Mouse (Mus musculus) mature B cell (primary cell): ENCODE data around the gene Nuak1.

Experiments
- in situ Hi-C: fragments of 300-500 bp; cut with MboI; formaldehyde crosslinking; loops from 2 replicates; pipeline ENCODE4 v1.14.3; 2019

Nuak1 gene

DNA sequence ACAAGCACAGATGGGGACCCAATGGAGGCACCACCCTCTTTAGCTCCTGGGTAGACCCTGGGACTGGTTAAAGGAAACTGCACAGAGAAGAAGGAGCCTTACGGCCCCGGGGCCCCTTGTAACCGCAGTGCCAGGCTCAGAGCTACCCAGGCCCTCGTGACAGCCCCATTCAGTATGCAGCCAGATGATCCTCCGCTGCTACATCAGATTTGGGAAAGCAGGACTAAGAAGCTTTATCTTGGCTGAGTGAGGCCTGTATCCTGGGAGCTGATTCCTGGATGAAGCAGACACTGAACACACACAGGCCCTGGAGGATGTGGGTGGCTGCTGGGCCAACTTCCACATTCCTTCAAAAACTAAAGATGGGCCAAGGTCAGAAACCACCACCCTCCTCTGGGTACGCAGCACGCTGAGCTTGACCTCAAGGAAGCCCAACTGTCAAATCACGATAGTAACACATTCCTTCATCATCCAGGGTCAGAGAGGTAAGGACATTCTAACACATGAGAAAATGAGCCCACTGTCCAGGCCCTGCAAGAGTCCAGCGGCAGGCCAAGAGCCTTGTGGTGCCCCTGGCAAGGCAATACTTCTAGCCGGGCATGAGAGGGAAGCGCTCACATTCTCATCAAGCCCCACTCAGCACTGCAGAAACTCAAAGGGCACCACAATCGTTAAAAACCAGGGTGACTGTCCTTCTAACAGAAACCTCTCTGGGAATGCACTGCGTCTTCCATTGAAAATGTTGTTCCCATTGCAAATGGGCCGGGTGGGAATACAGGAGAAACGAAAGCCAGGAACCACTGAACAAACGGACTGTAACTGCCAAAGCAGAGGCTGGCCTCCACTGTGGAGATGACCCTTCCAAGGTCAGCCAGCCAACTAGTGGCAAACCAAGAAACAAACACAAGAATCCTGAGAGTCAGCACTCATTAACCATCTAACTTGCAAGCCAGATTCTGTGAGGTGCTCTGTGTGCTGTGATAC, 29.0 kb downstream of the Nuak1 start:
- in situ Hi-C loops: no loop called here

DNA sequence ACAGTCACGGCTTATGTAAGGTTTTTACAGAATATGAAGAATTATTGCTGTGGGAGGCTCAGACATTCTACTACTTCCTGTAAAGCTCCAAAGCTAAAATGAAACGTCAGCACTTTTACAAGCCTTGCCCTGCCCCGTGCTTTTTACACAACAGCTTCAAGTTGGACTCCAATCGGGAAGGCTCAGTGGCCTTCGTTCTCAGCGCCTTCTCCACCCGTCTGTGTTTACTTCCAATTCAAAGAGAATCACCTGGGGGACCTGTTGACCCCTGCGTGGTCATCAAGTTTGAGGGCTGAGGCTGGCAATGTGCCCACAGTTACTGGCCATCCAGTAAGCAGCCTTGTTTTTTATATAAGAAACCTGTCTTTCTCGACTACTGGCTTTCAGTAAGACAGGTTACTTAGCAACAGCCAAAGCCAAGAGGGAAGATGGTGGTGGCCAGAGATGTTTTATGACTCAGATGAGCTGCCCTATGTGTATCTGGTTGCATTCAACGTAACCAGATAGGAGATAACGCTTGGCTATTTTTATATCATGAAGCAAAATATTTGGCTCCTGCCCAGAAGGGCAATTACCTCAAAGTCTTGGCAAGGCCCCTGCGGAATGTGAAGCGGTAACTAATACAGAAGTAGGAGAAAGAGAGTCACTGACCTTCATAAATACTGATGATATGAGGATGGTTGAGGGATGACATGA, 31.3 kb downstream of the Nuak1 start:
- in situ Hi-C loops: no loop called here

DNA sequence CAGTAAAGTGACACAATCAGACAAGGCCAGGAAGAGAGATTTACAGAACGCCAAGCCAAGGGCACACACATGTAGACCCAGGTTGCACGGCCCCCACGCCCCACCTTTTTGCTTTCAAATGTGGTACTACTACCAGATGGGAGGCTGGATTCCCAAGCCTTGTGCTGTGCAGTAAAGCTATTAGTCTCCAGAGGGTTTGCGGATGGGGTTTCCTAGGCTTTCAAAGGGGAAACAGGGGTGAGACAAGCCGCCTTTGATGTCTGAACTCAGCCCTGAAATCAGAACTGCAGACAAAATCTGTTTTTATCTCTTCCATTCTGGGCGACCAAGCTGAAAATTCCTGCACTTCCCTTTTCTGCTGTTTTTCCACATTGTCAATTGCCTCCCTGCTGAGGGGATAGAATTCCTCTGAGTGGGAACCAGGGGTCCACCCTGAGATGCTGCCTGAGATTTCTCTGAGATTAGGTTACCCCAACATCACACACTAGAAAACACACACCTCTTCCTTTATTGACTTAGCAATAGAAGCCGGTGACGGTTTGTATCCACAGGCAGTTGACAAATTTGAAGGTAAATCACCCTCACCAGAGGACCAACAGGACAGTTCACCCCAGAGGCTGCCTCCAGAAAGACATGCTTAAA, 35.1 kb downstream of the Nuak1 start:
- in situ Hi-C loops: no loop called here

DNA sequence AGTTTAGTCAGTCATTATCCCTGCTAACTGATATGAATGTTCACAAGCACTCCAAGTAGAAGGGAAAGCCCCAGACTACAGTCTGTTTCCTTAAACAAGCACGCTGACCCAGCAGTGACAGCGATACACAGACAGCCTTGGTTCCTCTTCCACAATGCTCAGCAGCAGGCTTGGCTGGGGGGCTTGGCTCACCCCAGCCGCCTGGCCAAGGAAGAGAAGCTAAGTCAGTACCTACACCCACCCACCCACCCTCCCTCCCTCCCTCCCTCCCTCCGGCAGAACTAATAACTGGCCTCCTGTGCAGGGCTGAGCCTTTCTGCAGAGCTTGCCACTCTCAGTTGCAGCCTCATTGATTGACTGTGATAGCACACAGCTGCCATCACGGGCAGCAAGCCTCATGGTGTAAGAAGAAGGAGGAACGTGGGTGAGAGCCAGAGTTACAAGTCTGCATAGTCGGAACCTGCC, 38.5 kb downstream of the Nuak1 start:
- in situ Hi-C loops: no loop called here

DNA sequence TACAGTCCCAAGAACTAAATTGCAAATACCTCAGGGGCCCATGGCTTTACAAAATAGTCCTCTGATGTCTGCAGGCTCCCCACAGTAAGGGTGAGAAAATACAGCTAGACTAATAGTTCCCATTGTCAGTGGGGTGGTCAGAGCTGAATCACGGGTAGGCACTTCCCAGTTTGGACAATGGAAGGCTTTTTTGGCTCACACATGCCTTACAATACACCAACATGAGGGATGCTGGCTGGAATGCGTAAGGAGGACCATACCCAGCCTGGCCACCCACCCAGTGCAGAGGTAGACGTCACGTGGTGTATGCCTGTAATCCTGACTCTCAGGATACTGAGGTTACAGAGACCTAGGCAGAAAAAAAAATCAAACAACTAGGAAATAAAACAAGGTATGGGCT, 39.2 kb downstream of the Nuak1 start:
- in situ Hi-C loops: no loop called here

DNA sequence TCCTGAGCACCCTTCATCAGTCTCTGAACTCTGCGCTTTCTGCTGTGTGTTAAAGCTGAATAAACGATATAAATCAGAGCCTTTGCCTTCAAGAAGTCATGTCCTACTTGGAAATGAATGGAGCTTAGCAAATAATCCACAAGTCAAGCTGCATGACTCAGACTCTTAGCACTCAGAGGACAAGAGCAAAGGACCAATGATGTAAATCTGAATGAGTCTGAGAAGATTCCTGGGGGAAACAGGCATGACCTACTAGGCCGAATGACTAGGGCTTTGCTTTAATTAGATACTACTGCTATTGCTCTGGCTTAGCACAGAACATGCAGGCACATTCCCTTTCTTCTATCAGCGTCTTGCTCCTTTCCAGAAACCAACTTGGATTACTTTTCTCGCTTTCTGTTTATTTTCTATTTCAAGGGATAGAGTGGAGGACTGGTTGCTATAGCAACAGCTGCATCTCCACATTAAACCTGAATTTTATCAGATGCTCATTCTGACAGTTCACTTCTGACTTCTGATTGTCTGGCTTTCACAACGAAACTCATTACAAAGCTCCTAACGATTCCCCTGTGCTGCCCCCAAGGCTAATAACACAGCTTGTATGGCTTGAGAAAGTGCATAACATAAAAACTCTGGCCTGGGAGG, 40.2 kb downstream of the Nuak1 start:
- in situ Hi-C loops: no loop called here

DNA sequence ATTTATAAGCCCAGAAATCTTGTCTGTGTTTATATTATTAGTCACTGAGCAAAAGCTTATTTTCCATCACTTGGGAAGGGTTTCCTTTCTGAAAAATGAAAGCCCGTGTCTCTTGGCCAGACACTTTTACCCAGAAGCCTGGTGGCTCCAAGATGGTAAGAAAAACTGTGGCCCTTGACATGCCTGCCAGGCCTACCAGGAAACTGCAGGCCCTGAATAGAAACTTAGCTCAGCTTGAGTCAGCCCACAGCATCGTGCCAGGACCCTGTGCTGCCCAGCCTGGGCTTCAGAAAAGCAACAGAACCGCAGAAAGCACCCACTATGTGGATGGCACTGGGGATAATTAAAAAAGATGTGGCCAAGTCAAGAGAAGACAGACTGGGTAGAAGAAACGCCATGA, 43.1 kb downstream of the Nuak1 start:
- in situ Hi-C loops: no loop called here

DNA sequence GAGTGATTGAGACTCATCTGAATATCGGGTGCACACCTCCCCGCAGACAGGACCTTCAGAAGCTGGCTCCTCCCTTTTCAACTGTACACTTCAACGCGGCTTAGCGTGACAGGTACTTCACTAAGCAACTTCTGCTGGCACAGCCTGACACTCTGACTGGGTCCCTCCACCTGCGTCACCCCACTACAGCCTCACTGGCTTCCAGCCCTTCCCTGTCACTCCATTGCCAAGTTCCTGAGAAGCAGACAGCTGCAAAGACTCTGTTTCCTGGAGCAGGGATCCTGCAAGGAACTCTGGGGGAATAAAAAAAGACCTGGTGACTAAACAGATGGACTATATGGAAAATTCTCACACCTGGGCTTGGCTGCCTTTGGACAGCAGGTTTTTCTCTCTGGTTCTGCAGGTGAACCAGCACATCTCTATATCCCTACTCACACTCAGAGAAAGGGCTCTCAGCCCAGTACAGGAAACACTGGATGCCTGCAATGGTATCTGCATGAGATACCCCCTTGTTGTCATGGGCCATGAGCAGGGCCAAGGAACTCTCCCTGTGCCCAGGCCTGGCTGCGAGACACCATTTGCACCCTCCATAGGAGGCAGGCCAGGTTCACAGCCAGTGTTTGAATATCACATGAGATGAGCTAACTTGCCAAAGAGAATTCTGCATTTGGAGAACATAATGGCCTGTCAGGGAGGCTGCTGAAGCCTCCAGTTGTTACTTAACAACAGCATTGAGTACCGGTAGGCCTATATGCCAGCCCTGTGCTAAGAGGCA, 44.3 kb downstream of the Nuak1 start:
- in situ Hi-C loops: no loop called here

DNA sequence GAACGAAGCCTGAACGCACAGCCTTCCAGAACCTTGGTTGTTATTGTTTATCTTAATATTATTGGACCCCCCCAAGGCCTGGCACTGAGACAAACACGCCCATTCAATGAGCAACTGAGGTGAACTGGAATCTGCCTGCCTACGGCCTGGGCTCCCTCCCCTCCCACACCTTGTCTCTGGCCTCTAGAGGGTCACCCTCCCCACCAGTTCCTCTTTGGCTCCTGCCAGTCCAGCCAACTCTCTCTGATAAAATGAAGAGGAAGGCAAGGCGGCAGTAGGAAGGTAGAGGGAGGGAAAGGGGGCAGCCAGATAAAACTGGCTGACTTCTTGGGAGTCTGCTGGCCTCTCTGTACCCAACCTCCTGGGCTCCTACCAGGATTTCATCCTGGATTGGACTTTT, 45.1 kb downstream of the Nuak1 start:
- in situ Hi-C loops: no loop called here

DNA sequence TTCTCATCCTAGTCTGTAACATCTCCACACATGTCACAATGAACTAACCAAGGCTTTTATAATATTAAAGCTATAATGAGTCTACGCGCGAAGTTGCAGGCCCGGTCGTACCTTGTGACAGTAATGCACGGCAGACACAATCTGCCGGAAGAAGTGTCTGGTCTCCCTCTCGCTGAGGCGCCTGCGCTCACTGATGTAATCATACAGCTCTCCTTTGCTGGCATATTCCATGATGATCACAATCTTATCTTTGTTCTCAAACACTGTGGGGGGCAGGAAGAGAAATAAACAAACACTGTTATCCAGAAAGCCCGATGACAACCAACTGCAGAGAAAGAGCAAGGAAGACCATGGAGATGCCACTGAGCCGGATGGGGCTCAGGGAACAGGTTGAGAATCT, 46.5 kb downstream of the Nuak1 start:
- in situ Hi-C loops: no loop called here

DNA sequence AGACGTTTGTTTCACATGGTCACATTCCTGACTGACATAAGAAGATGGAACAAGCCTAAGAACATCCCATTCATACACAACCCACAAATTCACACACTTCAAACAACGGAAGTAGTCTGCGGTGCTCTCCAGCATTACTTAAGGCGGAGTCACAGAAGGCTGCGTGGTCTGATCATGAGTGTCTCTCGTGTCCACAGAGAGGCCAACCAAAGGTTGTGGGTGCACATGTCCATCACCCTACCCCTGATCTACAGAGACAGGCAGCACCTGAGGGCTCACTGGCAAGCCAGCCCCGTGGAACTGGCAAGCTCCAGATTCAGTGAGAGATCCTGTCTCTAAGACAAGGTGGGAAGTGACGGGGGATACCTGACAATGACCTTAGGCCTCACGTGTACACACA, 47.0 kb downstream of the Nuak1 start:
- in situ Hi-C loops: no loop called here

DNA sequence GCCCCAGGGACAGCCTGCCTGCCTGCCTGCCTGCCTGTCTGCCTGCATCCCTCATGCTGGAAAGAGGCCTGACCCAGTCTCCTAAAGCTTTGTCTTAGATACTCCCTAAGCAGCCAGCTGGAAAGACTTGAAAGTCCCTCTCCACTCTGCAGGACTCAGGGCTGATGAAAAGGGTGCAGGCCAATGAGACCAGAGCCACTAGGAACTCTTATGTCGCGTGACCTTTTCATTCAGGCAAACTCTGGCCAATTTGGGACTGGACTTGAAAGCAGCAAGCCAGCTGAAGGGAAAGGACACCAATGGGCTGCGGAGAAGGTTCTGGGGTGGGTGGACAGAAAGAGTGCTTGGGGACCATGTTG, 47.7 kb downstream of the Nuak1 start:
- in situ Hi-C loops: no loop called here

DNA sequence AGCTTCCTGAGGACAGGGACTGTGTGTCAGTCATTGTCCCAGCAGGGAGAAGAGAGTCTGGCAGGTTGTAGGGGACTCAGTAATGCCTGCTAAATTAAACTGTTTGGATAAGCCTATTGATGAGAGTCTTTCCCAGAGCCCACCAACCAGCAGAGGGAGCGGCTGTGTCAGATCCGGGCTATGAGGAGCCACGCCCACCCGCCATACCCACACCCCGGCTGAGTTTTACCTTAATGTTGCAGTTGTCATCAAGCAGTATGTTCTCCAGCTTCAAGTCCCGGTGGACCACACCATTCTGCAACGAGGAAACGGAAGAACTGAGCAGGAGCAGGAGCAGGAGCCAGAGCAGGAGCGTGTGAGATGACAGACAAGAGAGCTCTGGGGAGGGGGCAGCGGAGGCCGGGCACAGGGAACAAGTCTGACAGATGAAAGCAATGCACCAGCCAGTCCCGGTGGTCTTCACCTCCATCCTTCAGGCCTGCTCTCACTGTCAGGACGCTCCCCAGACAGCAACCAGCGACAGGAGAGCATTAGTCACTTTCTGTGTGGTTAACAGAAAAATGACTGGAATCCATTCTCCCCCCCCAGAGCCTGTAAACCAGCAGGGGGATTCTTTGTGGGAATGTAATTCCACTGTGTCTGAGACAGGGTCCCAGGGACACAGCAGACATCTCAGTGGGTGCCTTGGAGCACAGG, 48.2 kb downstream of the Nuak1 start:
- in situ Hi-C loops: no loop called here

DNA sequence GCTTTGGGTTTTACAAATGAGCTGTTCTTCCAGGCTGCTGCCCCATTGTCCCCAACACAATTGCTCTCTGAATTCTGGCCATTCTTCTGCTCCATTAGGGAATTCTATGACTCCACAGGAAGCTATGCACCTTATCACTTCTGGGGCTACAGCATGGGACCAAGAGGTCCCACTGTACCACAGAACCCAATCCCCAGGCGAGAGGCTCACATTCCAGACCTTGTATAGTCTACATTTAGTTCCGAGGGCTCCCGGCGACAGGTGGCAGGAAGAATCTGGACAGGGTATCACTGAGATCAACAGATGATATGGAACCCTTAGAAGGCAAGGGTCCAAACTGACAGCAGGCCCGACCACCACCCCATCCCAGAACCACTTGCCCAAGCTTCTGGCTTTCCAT, 50.7 kb downstream of the Nuak1 start:
- in situ Hi-C loops: no loop called here

DNA sequence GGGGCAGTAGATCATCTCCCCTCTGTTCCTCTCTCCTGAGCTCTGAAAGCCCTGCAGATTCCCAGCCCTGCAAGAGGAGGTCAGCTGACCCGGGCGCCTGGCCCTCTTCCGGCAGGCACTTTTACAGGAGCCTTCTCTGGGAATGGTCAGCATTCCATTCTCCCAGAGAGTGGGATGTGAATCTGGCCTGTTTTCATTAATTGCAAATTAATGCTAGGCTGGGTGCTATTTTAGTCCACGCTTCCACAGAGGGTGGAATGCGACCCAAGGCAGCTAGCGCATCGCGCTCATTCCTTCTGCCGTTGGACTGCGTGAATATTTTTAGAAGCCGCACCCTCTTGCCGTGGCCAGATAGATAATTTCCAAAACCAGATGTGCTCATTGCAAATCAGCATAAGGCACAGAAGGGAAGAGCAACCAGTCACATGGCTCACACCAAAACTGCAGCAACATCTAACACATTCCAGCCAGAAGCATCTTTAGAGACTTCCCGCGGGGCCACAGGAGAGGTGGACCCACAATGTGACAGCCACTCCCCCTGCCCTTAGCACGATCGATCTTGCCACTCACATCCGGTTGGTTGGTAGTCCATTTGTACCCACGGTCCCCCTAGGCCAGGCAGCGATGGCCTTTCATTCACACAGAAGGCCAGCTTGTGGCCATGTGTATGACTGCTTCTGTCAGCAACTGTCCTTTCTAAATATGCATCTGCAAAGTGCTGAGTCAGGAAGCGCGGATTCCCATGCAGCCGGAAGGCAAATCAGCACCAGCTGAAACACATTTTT, 51.8 kb downstream of the Nuak1 start:
- in situ Hi-C loops: no loop called here

DNA sequence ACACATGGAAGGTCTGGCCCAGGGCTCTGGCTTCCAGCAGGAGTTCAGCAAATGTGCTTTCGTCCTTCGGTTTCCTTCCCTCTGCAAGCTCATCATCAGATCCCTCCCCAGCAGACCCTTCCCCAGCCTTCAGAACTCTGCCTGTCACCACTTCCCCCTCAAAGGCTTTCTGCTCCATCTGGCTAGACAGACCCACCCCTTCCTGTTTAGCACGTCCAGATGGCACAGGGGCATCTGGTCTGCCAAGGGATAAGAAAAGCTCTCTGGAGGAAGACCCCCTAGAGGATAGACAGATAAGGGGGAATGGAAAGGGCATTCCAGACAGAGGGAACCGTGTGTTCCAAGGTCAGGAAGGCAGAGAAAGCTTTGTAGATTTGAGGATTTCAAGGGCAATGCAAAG, 53.1 kb downstream of the Nuak1 start:
- in situ Hi-C loops: no loop called here

DNA sequence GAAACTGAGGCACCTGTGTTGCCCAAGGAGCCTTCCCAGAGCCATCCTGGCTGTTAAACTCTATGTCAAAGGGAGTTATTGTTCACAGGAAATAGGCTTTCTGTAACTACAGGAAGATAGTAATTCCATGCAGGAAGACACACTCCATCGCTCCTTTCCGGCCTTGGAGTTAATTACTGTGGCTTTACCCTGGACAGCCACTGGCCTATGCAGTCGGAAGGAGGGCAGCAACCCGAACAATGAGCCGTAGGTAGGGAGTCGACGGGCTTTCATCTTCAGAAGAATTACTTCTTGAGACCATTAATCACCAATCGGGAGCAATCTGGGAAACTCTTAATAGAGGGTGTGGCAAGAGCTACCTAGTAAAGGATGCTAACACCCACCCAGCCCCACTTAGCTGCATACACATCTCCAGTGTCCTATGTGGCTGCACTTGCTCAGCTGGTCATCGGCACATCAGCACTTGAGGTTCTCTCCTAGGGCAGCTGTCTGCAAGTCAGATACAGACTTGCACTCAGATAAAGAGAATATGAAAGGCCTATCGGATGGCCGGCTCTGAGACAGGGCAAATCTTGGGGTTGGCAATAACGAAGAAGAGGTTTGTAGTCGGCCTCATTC, 53.7 kb downstream of the Nuak1 start:
- in situ Hi-C loops: no loop called here

DNA sequence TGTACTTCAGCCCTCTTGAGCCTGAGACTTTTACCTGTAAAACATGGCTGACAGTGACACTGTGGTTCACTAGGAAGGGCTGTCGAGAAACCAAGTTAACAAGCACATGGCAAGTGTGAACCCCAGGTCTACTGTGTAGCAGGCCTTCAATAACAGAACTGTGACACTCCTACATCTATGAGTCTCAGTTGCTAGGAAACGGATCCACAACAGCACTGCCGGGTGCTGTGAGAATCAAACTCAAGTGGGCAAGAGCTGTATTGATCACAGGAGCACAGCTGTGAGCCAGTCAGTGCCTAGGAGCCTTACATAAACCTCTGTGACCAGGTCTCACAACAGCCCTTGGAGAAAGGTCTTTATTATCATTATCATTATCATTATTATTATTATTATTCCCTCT, 54.2 kb downstream of the Nuak1 start:
- in situ Hi-C loops: no loop called here

DNA sequence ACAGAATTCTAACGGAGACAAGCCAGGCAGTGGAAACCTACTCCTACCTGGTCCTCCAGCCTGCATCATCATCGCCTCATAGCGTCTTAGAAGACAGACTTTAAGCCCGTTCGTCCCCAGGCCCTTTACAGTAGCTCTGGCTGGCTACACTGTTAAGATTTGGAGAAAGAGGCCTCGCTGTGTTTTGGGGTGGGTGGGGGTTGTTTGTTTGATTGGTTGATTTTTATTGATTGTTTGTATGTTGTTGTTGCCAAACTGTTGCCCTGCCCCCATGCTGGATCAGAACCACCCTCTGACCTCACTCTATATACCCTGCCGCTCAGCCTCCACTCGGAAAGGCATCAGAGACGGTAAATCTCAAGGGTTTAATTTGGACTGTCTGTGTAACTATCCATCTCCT, 55.6 kb downstream of the Nuak1 start:
- in situ Hi-C loops: no loop called here
